Mouse (Mus musculus) spleen, adult 2 months (tissue): ENCODE data around the gene Hspb11. TPM values are rescaled to one million over a fixed set of nuclear protein-coding genes. Genes with fewer than 3 reads are reported as not detected.

Experiments
- DNase-seq, 2 experiments: peaks; one replicate each; pipeline versions ENCODE4 v3.0.0 to v3.0.0-alpha.2; 2012 to 2021; ENCODE audit warnings: low spot score in 2 of 2, low read depth in 1 of 2
- H3K27ac ChIP-seq: fragments of 200-500 bp; 2 replicates; pipeline ENCODE4 v1.5.1; 2012; ENCODE audit warnings: low read length, inconsistent platforms; ENCODE audit not compliant: insufficient read depth
- H3K27me3 ChIP-seq: fragments of 200-500 bp; 2 replicates; pipeline ENCODE4 v1.6.1; 2012; ENCODE audit warnings: mild to moderate bottlenecking, moderate library complexity, low read length, inconsistent platforms; ENCODE audit not compliant: control insufficient read depth, insufficient read depth
- H3K36me3 ChIP-seq: fragments of 200-500 bp; 2 replicates; pipeline ENCODE4 v1.6.1; 2012; ENCODE audit warnings: mild to moderate bottlenecking, low read length, inconsistent platforms; ENCODE audit not compliant: control insufficient read depth, insufficient read depth
- H3K4me1 ChIP-seq: fragments of 200-500 bp; 2 replicates; pipeline ENCODE4 v1.6.1; 2011; ENCODE audit warnings: inconsistent platforms; ENCODE audit not compliant: control insufficient read depth, insufficient read depth, insufficient read length
- H3K4me3 ChIP-seq: fragments of 200-500 bp; 2 replicates; pipeline ENCODE4 v1.5.1; 2011; ENCODE audit warnings: mild to moderate bottlenecking, inconsistent platforms; ENCODE audit not compliant: insufficient read depth, insufficient read length; ENCODE audit errors: extremely low read depth
- CTCF ChIP-seq: fragments of 200-500 bp; IDR thresholded peaks from 2 replicates; pipeline ENCODE4 v1.5.1; 2011; ENCODE audit warnings: mild to moderate bottlenecking, inconsistent platforms; ENCODE audit not compliant: insufficient read depth, insufficient read length, insufficient replicate concordance; ENCODE audit errors: extremely low read depth
- POLR2A ChIP-seq: fragments of 200-500 bp; IDR thresholded peaks from 2 replicates; pipeline ENCODE4 v1.6.1; 2011; ENCODE audit warnings: low read depth, low read length, inconsistent platforms
- whole genome bisulfite sequencing: fragments of 180-500 bp; shearing (Covaris S2); methylation state at CpG from one replicate; pipeline ENCODE4 v1.1.7; 2018; 5-methylcytosine and 5-hydroxymethylcytosine counted together
- polyA plus RNA-seq: library from polyadenylated mRNA; depleted of rRNA; stranded (reverse); fragments of >200 nt; gene quantifications from 2 replicates; pipeline ENCODE4 v1.2.3, GENCODE M21; 2012

The Hspb11 gene
- polyA plus RNA-seq, 1 experiment: 1.6 TPM

- peaks cover 16% of the 10 kb centered on the region for H3K36me3 ChIP-seq
- H3K27me3 ChIP-seq: no peaks in the 10 kb centered on the region
- WGBS: 94% methylated on average over 6 of the region's 6 CpGs
- no peaks in the 10 kb centered on the region for H3K4me1 ChIP-seq
- no peak overlapping the region for H3K4me3 ChIP-seq
- DNase-seq: no peak
- TF ChIP-seq CTCF (no peak), POLR2A (no peak)
- no peak overlapping the region for H3K27ac ChIP-seq
Observed at GRCm38 (mm10) chr4:107240196-107240595, 13.2 kb upstream of the Hspb11 start.

DNA sequence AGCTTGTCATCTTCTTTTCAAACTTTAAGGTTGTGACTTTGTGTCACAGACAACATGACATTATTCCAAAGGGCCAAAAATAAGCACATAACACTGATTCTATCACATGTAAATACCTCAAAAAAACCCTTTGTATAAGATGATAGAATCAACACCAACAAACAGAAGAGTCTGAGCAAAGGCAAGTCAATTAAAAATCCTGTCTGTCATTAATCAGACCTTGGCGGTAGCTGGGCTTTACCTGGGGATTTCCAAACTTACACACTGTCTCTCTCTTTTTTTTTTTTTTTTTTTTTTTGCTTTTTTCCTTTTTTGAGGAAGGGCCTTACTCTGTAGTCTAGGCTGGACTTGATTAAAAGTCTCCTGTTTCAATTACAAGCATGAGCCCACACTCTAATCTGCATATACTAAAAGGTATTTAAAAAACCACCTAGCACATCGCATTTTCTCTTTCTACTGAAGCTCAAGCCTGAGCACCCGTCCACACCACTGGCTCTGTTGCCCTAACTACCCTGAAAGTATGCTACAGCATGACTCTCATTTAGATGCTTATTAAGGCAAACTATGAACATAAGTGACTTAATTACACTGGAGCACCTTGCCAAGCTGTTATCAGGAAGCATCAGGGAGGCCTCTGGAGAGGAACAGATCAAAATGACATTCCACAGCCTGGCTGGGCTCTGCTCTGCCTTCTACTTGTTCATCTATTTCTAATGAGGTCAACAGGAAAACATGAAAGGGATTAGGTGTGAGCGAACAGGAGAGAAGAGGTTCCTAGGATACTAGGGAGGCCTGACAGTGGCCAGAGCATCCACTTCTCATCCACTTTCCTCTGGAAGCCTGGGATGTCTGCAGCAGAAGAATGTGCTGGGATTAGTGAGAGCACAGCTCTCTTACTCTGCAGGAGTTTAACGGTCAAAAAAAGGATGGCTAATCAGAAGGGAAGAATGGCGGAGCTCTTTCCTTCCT lies 9.7 kb upstream of the Hspb11 start:
- Histone ChIP-seq H3K27me3 (no peaks in the 10 kb centered on the region), H3K4me3 (no peak overlapping the region), H3K36me3 (peaks cover 8% of the 10 kb centered on the region), H3K27ac (no peak overlapping the region), H3K4me1 (no peaks in the 10 kb centered on the region)
- 85% methylated on average over 6 of the region's 6 CpGs for WGBS
- TF ChIP-seq CTCF (no peak), POLR2A (no peak)
- DNase-seq: no peak

DNA sequence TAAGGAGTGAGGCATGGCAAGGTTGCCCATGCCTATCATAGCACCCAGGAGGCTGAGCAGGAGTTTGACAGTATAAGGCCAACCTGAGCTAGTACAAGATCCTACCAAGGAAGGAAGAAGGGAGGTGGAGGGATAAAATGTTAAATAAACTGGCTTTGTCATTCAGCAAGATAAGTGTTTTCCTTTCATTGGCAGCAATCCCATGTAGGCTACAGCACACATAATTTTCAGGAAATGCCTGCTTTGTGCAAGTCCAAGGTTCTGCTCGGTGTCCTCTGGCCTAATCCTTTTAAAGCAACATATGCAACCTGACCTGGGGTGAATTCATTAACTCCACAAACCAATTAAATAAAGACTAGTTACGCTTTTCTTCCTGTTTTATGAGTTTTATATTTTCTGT lies 8.0 kb upstream of the Hspb11 start:
- no peak overlapping the region for H3K27ac ChIP-seq
- WGBS: 71% methylated on average over 2 of the region's 2 CpGs
- TF ChIP-seq POLR2A (no peak), CTCF (no peak)
- H3K27me3 ChIP-seq: no peaks in the 10 kb centered on the region
- no peaks in the 10 kb centered on the region for H3K4me1 ChIP-seq
- no peak for DNase-seq
- no peak overlapping the region for H3K4me3 ChIP-seq
- H3K36me3 ChIP-seq: peaks cover 3% of the 10 kb centered on the region

GRCm38 (mm10) chr4:107246040-107246439 lies 7.4 kb upstream of the Hspb11 start:
- no peak overlapping the region for H3K27ac ChIP-seq
- H3K4me3 ChIP-seq: no peak overlapping the region
- H3K36me3 ChIP-seq: no peaks in the 10 kb centered on the region
- H3K4me1 ChIP-seq: no peaks in the 10 kb centered on the region
- DNase-seq: no peak
- no peaks in the 10 kb centered on the region for H3K27me3 ChIP-seq
- TF ChIP-seq CTCF (no peak), POLR2A (no peak)
- 88% methylated on average over 1 of the region's 1 CpGs for WGBS

- no peak for TF ChIP-seq CTCF
- TF ChIP-seq POLR2A: no peak
- H3K4me3 ChIP-seq: no peak overlapping the region
- H3K27ac ChIP-seq: no peak overlapping the region
- DNase-seq: no peak
- no peaks in the 10 kb centered on the region for H3K36me3 ChIP-seq
- 89% methylated on average over 9 of the region's 9 CpGs for WGBS
- H3K4me1 ChIP-seq: no peaks in the 10 kb centered on the region
- no peaks in the 10 kb centered on the region for H3K27me3 ChIP-seq
Observed at GRCm38 (mm10) chr4:107247110-107247509, 6.3 kb upstream of the Hspb11 start.

- WGBS: 96% methylated on average over 3 of the region's 3 CpGs
- H3K4me1 ChIP-seq: no peaks in the 10 kb centered on the region; the same call in 1 of the 2 replicates
Observed at GRCm38 (mm10) chr4:107248061-107248460, 5.3 kb upstream of the Hspb11 start.

DNA sequence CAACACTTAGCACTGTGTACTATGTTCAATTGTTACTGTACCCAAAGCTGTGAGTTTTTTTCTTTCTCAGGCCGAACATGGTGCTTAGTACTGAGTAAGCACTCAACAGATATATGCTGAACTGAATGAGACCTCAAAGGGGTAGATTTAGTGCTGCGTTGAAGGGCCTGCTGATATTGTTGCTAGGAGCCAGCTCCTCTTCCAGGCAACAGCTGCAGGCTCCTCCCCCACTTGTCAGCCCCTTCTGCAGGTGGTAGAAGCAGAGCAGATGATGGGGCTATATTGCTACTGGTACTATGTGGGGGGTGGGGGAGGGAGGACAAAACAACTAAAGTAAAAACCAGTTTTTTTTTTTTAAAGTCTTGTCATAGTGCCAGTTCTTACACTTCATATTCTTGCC lies 3.9 kb upstream of the Hspb11 start:
- DNase-seq: no peak
- Histone ChIP-seq H3K27ac (no peak overlapping the region), H3K4me3 (no peak overlapping the region), H3K4me1 (no peaks in the 10 kb centered on the region; the same call in 1 of the 2 replicates), H3K36me3 (no peaks in the 10 kb centered on the region), H3K27me3 (no peaks in the 10 kb centered on the region)
- TF ChIP-seq CTCF (no peak), POLR2A (no peak)
- WGBS: 80% methylated on average over 2 of the region's 2 CpGs

More at GRCm38 (mm10) chr4:107248061-107248460, 5.3 kb upstream of the Hspb11 start:
- Histone ChIP-seq H3K27me3 (no peaks in the 10 kb centered on the region), H3K36me3 (no peaks in the 10 kb centered on the region), H3K4me3 (no peak overlapping the region), H3K27ac (no peak overlapping the region)
- no peak for TF ChIP-seq CTCF
- no peak for TF ChIP-seq POLR2A
- DNase-seq: no peak
